In genomic region chr1:116477703-116478102, GRCm38 (mm10) we compare ENCODE assay signal across 7 mouse cellular contexts.
DNase-seq lines count a peak whose midpoint lies in the region; ATAC-seq lines count a peak whose summit lies in the region.

No protein-coding gene starts in this region.

- no peaks in the 10 kb centered on the region for H3K4me1 ChIP-seq in neural tube, embryonic 15.5 days
- no peaks in the 10 kb centered on the region for H3K4me1 ChIP-seq in forebrain, embryonic 10.5 days
- H3K4me1 ChIP-seq in midbrain, embryonic 12.5 days: no peaks in the 10 kb centered on the region

- H3K9ac ChIP-seq in neural tube, embryonic 15.5 days (replicated peaks): no peak overlapping the region
- no peak overlapping the region for H3K9ac ChIP-seq in midbrain, embryonic 12.5 days (replicated peaks)

- H3K36me3 ChIP-seq in neural tube, embryonic 15.5 days: no peaks in the 10 kb centered on the region
- H3K36me3 ChIP-seq in forebrain, embryonic 10.5 days (replicated peaks): no peaks in the 10 kb centered on the region
- H3K36me3 ChIP-seq in midbrain, embryonic 12.5 days: no peaks in the 10 kb centered on the region

- no peak overlapping the region for H3K27ac ChIP-seq in neural tube, embryonic 15.5 days (replicated peaks)
- no peak overlapping the region for H3K27ac ChIP-seq in forebrain, embryonic 10.5 days
- no peak overlapping the region for H3K27ac ChIP-seq in midbrain, embryonic 12.5 days (replicated peaks)

- no peak overlapping the region for H3K4me2 ChIP-seq in neural tube, embryonic 15.5 days
- H3K4me2 ChIP-seq in midbrain, embryonic 12.5 days (replicated peaks): no peak overlapping the region

- 16% methylated on average over 2 of the region's 2 CpGs for WGBS in neural tube, embryonic 15.5 days
- WGBS in forebrain, embryonic 10.5 days: 21% methylated on average over 2 of the region's 2 CpGs
- 22% methylated on average over 2 of the region's 2 CpGs for WGBS in midbrain, embryonic 12.5 days

- no peaks in the 10 kb centered on the region for H3K9me3 ChIP-seq in neural tube, embryonic 15.5 days (replicated peaks)
- no peaks in the 10 kb centered on the region for H3K9me3 ChIP-seq in forebrain, embryonic 10.5 days
- H3K9me3 ChIP-seq in midbrain, embryonic 12.5 days: no peaks in the 10 kb centered on the region

- no peak for ATAC-seq in neural tube, embryonic 15.5 days (ENCODE audit: low FRiP score)
- ATAC-seq in midbrain, embryonic 12.5 days (ENCODE audit: low FRiP score, low read depth): peak; percentile 82

- H3K27me3 ChIP-seq in neural tube, embryonic 15.5 days (replicated peaks): no peaks in the 10 kb centered on the region
- no peaks in the 10 kb centered on the region for H3K27me3 ChIP-seq in forebrain, embryonic 10.5 days (ENCODE audit: poor library complexity, severe bottlenecking)
- H3K27me3 ChIP-seq in midbrain, embryonic 12.5 days: no peaks in the 10 kb centered on the region

- H3K4me3 ChIP-seq in neural tube, embryonic 15.5 days (replicated peaks): no peak overlapping the region
- H3K4me3 ChIP-seq in forebrain, embryonic 10.5 days: no peak overlapping the region
- no peak overlapping the region for H3K4me3 ChIP-seq in midbrain, embryonic 12.5 days

- peak; percentile 56 for DNase-seq in neural tube, embryonic 10.5 days (ENCODE audit: extremely low spot score, low spot score)
- DNase-seq in adrenal gland, postnatal 25 days: peak; percentile 66
- peak; percentile 67 for DNase-seq in forebrain, embryonic 10.5 days (ENCODE audit: extremely low spot score, low spot score)
- peak; percentile 5 for DNase-seq in kidney, postnatal 14 days
- no peak for DNase-seq in spleen, postnatal 14 days (ENCODE audit: low spot score in 2 of 2)

Comparison
In these comparisons a context has a peak if more than half of its experiments do, and no peak if none do; other contexts are left out.
1. DNase-seq: peak in neural tube, embryonic 10.5 days (single experiment), adrenal gland, postnatal 25 days (single experiment), forebrain, embryonic 10.5 days (single experiment) and kidney, postnatal 14 days (single experiment); none in spleen, postnatal 14 days (0 of 2).